Mouse (Mus musculus) lung, adult 2 months (tissue): ENCODE data around the gene Exosc8. TPM values are rescaled to one million over a fixed set of nuclear protein-coding genes. Genes with fewer than 3 reads are reported as not detected.
"Not testable (repeated sequence)": the region's sequence is repeated elsewhere in the genome, so short reads cannot be mapped to it uniquely, and the experiment has no call there.

Experiments
- DNase-seq: peaks from one replicate; pipeline ENCODE4 v3.0.0; 2022
- H3K4me1 ChIP-seq: fragments of 200-500 bp; 2 replicates; pipeline ENCODE4 v1.6.1; 2011; ENCODE audit warnings: low read length; ENCODE audit not compliant: control insufficient read depth, insufficient read depth
- H3K4me3 ChIP-seq: fragments of 200-500 bp; replicated peaks from 2 replicates; pipeline ENCODE3; 2011; ENCODE audit warnings: low read depth, mild to moderate bottlenecking, control low read depth, low read length; ENCODE audit errors: extremely low read depth
- CTCF ChIP-seq: fragments of 200-500 bp; IDR thresholded peaks from 2 replicates; pipeline ENCODE4 v1.5.1; 2011; ENCODE audit warnings: mild to moderate bottlenecking, low read length, control low read depth; ENCODE audit not compliant: insufficient read depth
- POLR2A ChIP-seq: fragments of 200-500 bp; IDR thresholded peaks from 2 replicates; pipeline ENCODE4 v1.6.1; 2011; ENCODE audit warnings: low read depth, mild to moderate bottlenecking, control low read depth, low read length, borderline replicate concordance; ENCODE audit errors: extremely low read depth
- WGBS: fragments of 180-500 bp; shearing (Covaris S2); methylation state at CpG from one replicate; pipeline ENCODE4 v1.1.7; 2018; 5-methylcytosine and 5-hydroxymethylcytosine counted together
- polyA plus RNA-seq: library from polyadenylated mRNA; depleted of rRNA; stranded (reverse); fragments of >200 nt; gene quantifications from 2 replicates; pipeline ENCODE4 v1.2.3, GENCODE M21; 2012

Exosc8 gene
- polyA plus RNA-seq, 1 experiment, result 20.3 TPM

DNA sequence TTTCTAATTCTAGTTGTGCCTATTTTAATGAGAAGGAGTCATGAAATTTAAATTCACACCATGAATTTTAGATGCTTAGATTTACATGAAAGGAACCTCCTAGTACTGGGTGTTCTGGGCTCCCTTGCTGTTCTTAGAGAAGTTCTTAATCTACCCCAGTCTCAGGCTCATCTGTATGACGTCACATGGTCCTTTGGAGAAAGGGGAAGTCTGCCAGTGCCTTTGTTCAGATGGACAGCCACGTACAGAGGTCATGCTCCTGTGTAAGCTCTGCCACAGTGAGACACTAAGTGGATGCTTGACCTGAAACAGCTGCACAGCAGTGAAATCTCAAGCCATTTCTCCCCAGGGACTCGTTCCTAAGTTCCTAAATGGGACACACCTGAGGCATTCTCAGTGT, 16.2 kb downstream of the Exosc8 start:
- 61% methylated on average over 3 of the region's 3 CpGs for WGBS
- Histone ChIP-seq H3K4me3 (no peak overlapping the region), H3K4me1 (peaks cover 2% of the 10 kb centered on the region; the same call in 1 of the 2 replicates)
- no peak for DNase-seq
- TF ChIP-seq CTCF (no peak), POLR2A (no peak)

DNA sequence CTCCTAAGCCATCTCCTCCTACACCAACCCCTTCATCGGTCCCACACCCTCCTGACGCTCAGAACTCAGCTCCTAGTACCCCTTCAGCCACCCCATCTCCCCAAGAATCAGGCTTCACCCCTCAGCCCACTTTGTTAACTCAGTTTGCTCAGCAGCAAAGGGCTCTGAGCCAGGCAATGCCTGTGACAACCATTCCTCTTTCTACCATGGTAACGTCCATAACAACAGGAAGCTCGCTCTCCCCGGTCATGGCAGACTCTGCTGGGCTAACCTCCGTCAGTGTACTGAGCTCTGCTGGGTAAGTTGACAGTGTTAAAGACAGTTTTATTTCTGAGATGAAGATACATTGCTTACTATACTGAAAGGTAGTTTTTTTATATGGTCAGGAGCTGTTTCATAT, 17.8 kb downstream of the Exosc8 start:
- DNase-seq, result no peak
- 75% methylated on average over 6 of the region's 6 CpGs for WGBS
- no peak overlapping the region for H3K4me3 ChIP-seq
- TF ChIP-seq CTCF (no peak), POLR2A (no peak)
- no peaks in the 10 kb centered on the region for H3K4me1 ChIP-seq

DNA sequence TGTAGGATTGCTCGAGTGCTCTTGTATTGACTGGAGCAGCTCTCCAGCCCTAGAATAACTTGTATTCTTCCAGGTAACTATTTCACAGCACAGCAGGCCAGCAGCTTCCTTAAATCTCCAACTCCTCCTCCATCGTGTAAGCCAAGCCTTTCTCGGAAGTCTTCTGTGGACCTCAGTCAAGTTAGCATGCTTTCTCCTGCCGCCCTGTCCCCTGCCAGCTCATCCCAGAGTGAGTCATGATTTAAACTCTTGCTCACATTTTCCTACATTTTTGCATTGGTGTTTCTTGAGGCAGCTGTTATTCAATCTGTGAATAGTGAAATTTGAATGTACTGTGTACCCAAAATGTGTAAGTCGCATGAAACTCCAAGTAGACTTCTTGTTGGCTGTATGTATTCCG, 19.7 kb downstream of the Exosc8 start:
- H3K4me3 ChIP-seq, result no peak overlapping the region
- no peak for DNase-seq
- WGBS, result 81% methylated on average over 6 of the region's 6 CpGs
- TF ChIP-seq POLR2A (no peak), CTCF (no peak)
- H3K4me1 ChIP-seq, result no peaks in the 10 kb centered on the region

DNA sequence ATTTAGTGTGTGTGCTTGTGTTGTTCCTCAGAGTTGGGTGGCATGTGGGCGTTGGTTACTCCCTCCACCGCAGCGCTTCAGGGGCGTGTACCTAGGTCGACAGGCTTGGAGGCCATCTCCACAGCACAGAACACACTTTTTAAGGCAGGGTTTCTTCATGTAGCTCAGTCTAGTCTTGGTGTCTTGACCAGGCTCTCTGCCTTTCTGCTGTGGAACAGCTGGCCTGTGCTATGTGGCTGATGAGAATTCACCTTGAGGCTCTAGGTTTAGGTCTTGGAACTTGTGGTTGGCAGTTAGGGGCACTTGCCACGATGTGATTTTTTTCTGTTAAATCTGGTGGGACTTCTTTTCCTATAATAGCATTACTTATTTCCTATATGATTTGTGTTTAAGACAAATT, 20.9 kb downstream of the Exosc8 start, which contains the start of gene Gm21958:
Gm21958 (minus strand) TSS at position 101 of the 400 bp plus-strand sequence.
- no peak for TF ChIP-seq CTCF
- TF ChIP-seq POLR2A, result no peak
- DNase-seq, result no peak
- no peaks in the 10 kb centered on the region for H3K4me1 ChIP-seq
- H3K4me3 ChIP-seq, result no peak within 1 kb of the TSS
- 89% methylated on average over 6 of the region's 6 CpGs for WGBS

DNA sequence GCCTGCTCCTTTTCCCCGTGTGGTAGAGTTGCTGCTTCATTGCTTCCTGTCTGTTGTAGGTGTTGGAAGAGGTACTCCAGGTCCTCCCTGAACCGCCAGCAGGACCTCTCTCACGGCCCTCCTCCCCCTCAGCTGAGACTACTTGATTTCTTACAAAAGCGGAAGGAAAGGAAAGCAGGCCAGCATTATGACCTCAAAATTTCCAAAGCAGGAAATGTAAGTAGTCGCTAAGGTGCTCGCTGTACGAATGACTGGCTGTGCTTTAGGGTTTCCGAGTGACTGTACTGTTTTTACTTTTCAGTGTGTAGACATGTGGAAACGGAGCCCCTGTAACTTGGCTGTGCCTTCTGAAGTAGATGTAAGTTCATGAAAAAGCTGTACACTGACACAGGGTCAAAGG, 26.2 kb downstream of the Exosc8 start:
- no peak for DNase-seq
- no peak for TF ChIP-seq CTCF
- TF ChIP-seq POLR2A, result no peak

DNA sequence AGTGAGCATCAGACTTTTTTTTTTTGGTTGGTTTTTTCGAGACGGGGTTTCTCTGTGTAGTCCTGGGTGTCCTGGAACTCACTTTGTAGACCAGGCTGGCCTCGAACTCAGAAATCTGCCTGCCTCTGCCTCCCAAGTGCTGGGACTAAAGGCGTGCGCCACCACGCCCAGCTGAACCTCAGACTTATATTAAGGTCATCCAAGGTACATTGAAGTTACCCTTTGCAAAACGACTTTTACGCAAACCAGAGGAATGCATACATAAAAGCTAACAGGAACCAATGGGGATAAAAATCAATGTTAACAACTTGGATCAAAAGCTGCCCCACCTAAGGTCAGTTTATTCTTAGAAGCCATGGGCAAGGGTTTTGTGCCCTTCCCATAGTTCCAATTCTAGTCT, 31.1 kb downstream of the Exosc8 start:
- WGBS, result 96% methylated on average over 8 of the region's 8 CpGs
- H3K4me1 ChIP-seq, DNase-seq, H3K4me3 ChIP-seq: not testable (repeated sequence)

More for the DNA sequence above, 26.2 kb downstream of the Exosc8 start:
- Histone ChIP-seq H3K4me3 (no peak overlapping the region), H3K4me1 (no peaks in the 10 kb centered on the region)
- WGBS, result 58% methylated on average over 9 of the region's 9 CpGs

DNA sequence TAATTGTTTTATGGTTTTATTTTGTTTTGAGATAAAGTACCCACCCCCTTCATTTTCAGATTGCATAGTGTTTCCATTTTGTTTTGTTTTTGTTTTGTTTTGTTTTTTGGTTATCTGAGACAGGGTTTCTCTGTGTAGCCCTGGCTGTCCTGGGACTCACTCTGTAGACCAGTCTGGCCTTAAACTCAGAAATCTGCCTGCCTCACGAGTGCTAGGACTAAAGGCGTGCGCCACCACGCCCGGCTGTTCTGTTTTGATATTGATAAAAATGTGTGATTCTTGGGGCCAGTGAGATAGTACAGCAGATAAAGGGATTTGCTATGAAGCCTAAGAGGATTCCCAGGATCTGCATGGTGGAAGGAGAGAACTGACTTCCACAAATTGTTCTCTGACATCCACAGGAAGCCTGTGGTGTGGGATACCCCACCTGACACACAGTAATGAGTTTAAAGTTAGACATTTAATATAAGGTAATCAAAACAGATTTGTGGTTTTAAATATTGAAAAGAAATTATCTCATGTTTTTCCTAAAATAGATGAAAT, 35.4 kb downstream of the Exosc8 start:
- Histone ChIP-seq H3K4me3 (no peak overlapping the region), H3K4me1 (no peaks in the 10 kb centered on the region; the same call in 1 of the 2 replicates)
- no peak for DNase-seq
- TF ChIP-seq POLR2A (no peak), CTCF (no peak)
- 53% methylated on average over 5 of the region's 5 CpGs for WGBS

DNA sequence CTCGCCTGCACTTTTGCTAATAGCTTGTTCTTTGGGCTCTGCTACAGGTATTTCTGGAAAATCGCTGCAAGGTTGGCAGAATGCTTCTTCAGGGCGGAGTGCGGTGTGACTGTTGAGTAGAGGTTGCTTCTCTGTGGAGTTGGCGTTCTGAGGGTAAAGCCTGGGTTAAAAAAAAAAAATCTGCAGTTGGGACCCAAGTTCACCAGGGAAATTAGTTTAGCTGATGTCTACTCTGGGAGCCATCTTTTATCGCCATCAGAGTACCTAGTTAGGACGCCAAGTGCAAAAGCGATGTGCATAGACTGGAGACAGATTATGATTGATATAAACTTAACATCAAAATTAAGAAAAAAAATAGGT, 42.2 kb downstream of the Exosc8 start:
- no peak for DNase-seq
- no peak for TF ChIP-seq POLR2A
- no peak for TF ChIP-seq CTCF
- H3K4me3 ChIP-seq, result peak overlapping the region; percentile 91
- WGBS, result under 1% methylated on average over 8 of the region's 8 CpGs
- H3K4me1 ChIP-seq, result no peaks in the 10 kb centered on the region

DNA sequence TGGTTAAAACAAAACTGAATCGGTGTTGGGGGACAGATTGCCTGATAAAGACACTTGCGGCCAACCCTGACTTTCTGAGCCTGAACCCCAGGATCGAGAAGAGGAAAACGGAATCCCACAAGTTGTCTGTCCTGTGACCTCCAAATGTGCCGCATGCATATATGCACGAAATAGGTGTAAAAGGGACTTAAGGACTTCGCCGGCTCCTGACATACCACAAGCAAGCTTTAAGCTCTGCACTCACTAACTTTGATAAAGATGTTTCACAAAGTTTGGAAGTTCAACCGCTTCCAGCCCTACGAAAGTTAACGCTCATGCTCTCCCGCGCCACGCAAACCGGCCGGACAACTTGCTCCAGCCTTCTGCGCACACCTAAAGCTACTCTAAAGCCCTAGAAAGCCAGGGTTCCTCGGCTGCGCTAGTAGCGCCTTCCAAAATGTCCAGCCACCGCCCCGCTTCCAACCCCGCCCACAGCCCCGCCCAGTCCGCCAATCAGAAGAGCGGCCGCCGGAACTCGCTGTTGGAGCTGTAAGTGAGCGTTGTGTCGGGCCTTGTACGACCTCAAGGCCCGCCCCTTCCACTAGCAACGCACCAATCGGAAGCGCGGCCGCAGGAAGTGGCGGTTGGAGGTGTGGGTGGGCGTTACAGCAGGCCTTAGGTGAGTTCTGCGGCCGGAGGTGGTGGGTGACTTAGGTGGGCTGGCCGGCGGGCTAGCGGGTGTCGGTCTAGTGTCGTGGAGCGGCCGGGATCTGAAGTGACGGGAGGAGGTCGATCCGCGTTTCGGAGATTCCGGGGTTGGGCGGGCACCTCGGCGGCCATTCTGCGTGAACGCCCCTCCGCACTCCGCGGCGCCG, 42.8 kb downstream of the Exosc8 start, which contains the start of gene Supt20:
Supt20 (plus strand) TSS at position 606 of the 854 bp plus-strand sequence.
- WGBS, result 1% methylated on average over 65 of the region's 65 CpGs
- TF ChIP-seq CTCF (no peak), POLR2A (peak; percentile 76; the same call in 1 of the 2 replicates)
- Histone ChIP-seq H3K4me1 (no peaks in the 10 kb centered on the region), H3K4me3 (peak within 1 kb of the TSS; percentile 91)
- peak; percentile 88 for DNase-seq

DNA sequence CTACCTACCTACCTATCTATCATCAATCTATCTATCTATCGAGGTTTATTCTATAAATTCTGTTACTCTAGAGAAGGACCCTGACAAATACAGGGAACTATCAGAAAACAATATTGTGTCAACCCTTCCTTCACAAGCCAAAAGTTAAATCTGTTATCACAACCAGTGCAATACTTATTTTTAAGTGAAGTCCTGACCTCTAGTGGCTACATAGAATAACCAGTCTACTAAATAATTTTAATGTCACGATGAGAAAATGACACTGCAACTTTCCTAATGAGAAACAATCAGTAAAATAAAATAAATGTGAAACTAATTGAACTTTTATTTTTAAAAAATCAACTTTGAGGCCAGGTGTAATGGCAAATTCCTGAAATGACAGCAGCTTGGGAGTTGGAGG, 46.1 kb downstream of the Exosc8 start:
- WGBS, result 25% methylated on average over 2 of the region's 2 CpGs
- Histone ChIP-seq H3K4me3 (no peak overlapping the region), H3K4me1 (no peaks in the 10 kb centered on the region)
- no peak for DNase-seq
- TF ChIP-seq CTCF (0 out of 2 replicates have a peak, but pooled peaks have one; percentile 3), POLR2A (no peak)
